Mouse (Mus musculus): ENCODE measurements at regions not wholly inside any gene's neighbourhood (a gene's known extent, or its start where the extent isn't known, plus 50 kb on each side); places are given as distances from the start of the nearest gene placed in this dataset.

DNA sequence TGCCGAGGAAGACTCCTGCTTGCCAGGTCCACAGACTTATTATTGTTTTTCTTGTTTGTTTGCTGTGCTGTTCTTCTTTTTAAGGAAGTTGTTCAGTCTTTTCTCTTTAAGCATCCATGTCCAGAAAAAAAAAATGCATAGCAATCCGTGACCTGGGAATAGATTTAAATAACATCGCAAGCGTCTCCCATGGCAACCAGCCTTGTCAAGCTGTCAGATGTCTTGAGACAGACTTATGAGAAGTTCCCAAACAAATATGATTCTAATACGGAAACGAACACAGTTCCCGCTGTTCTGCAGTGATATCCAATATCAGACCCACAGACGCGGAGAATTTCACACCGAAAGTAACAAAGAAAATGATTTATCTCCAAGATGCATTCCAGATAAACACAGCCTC is 547.4 kb downstream of the Etnk1 start:
- Histone ChIP-seq H3K4me1 (replicated peaks; ENCODE audit: control insufficient read depth, insufficient read depth, low read length) (no peaks in the 10 kb centered on the region), H3K4me2 (replicated peaks) (no peak overlapping the region), H3K27me3 (ENCODE audit: control insufficient read depth, insufficient read depth, low read length) (no peaks in the 10 kb centered on the region), H3K27ac (no peak overlapping the region), H3K4me3 (replicated peaks; ENCODE audit: low read length) (no peak overlapping the region), H3K9ac (no peak overlapping the region), H3K36me3 (replicated peaks; ENCODE audit: control insufficient read depth, insufficient read depth) (no peaks in the 10 kb centered on the region), H3K9me3 (ENCODE audit: control insufficient read depth, low read length) (no peaks in the 10 kb centered on the region)
- DNase-seq (ENCODE audit: low spot score) (no peak), ATAC-seq (ENCODE audit: low FRiP score) (no peak)
- 49% methylated on average over 10 of the region's 10 CpGs for WGBS

DNA sequence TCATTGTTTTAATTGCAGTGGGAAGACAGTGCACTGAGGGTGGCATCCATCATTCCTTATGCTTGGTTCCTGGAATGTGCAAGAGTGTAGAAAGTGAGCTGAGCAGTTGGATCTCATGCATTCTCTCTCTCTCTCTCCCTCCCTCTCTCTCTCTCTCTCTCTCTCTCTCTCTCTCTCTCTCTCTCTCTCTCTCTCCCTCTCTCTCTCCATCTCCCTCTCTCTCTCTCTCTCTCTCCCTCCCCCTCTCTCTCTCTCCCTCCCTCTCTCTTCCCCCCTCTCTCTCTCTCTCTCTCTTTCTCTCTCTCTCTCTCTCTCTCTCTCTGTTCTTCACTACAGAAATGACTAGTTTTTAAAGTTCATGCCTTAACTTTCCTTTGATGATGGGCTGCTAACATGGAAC is 583.1 kb downstream of the Etnk1 start:
- Histone ChIP-seq H3K4me2 (replicated peaks) (no peak overlapping the region), H3K27ac (no peak overlapping the region), H3K4me1 (replicated peaks; ENCODE audit: control insufficient read depth, insufficient read depth, low read length) (no peaks in the 10 kb centered on the region), H3K4me3 (replicated peaks; ENCODE audit: low read length) (no peak overlapping the region), H3K36me3 (replicated peaks; ENCODE audit: control insufficient read depth, insufficient read depth) (no peaks in the 10 kb centered on the region), H3K27me3 (ENCODE audit: control insufficient read depth, insufficient read depth, low read length) (no peaks in the 10 kb centered on the region), H3K9ac (no peak overlapping the region), H3K9me3 (ENCODE audit: control insufficient read depth, low read length) (no peaks in the 10 kb centered on the region)
- DNase-seq (ENCODE audit: low spot score): no peak
- no peak for ATAC-seq (ENCODE audit: low FRiP score)

DNA sequence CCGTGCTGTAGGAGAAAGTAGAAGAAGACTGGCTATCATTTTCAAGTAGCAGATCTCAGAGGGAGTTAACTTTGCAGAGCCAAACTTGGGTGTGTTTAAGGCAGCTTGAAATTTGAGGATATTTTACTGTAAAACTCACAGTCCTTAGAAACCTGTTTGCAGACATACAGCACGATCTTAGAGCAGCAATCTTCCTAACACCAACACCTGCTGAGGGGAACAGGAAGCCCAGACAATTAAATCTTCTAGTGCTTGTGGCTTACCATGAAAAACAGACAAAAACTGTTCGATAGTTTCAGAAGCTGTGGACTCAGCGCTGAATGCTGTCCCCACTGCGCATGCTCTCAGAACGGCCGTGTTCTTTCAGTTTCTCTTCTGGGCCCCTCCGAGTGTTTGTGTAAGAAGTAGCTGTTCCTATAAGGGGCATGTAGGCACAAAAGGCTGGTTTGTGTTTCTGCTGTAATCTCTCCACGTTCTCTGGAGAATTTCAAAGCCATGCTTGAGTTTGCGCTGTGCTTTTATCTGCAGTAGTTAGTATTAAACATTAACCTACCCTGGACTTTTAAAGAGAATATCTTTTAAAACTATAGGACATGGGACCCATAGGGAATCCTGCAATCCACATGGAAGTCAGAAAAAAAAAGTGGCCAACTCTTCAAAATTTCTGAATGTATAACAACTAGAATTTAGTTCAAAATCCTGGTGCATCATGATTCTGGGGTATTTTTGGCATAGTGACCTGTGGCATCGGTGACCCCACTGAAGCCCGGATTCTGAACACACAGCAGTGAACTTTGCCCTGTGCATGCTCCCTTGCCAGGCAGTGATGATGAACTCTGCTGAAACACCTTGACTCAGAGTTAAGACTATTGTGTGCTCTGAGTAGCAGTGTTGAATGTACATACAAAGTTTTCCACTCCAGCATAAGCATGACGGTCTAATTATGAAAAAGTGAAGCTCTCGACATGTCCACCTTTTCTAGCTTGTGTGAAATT is 584.4 kb downstream of the Etnk1 start:
- H3K9me3 ChIP-seq (ENCODE audit: control insufficient read depth, low read length): no peaks in the 10 kb centered on the region
- DNase-seq (ENCODE audit: low spot score) (no peak), ATAC-seq (ENCODE audit: low FRiP score) (no peak)
- no peak overlapping the region for H3K27ac ChIP-seq
- no peak overlapping the region for H3K9ac ChIP-seq
- H3K27me3 ChIP-seq (ENCODE audit: control insufficient read depth, insufficient read depth, low read length): no peaks in the 10 kb centered on the region
- H3K4me2 ChIP-seq (replicated peaks): no peak overlapping the region
- H3K4me1 ChIP-seq (replicated peaks; ENCODE audit: control insufficient read depth, insufficient read depth, low read length): no peaks in the 10 kb centered on the region
- no peak overlapping the region for H3K4me3 ChIP-seq (replicated peaks; ENCODE audit: low read length)
- WGBS: 82% methylated on average over 14 of the region's 14 CpGs
- no peaks in the 10 kb centered on the region for H3K36me3 ChIP-seq (replicated peaks; ENCODE audit: control insufficient read depth, insufficient read depth)

DNA sequence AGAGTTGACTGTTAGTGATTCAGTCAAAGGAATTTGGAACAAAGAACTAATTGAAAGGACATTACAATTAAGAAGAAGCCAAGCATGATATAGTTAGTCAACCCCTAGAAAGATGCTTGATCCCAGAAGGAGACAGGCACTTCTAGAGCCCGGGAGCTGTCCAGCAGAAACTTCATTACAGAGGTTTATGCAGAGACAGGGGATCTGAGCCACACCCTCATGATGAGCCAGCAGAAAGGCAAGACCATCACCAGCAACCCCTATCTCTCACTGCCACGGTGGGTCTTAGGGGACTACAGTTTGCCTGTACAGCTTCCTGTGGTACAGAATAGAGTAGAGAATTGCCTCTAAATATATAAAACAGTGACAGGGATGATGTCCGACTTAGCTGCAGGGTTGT is 590.4 kb downstream of the Etnk1 start:
- H3K9me3 ChIP-seq (ENCODE audit: control insufficient read depth, low read length): no peaks in the 10 kb centered on the region
- no peaks in the 10 kb centered on the region for H3K27me3 ChIP-seq (ENCODE audit: control insufficient read depth, insufficient read depth, low read length)
- H3K36me3 ChIP-seq (replicated peaks; ENCODE audit: control insufficient read depth, insufficient read depth): no peaks in the 10 kb centered on the region
- ATAC-seq (ENCODE audit: low FRiP score): no peak
- no peak overlapping the region for H3K27ac ChIP-seq
- H3K4me3 ChIP-seq (replicated peaks; ENCODE audit: low read length): no peak overlapping the region
- DNase-seq (ENCODE audit: low spot score): no peak
- no peak overlapping the region for H3K4me2 ChIP-seq (replicated peaks)
- no peak overlapping the region for H3K9ac ChIP-seq
- H3K4me1 ChIP-seq (replicated peaks; ENCODE audit: control insufficient read depth, insufficient read depth, low read length): no peaks in the 10 kb centered on the region
- 79% methylated on average over 3 of the region's 3 CpGs for WGBS

DNA sequence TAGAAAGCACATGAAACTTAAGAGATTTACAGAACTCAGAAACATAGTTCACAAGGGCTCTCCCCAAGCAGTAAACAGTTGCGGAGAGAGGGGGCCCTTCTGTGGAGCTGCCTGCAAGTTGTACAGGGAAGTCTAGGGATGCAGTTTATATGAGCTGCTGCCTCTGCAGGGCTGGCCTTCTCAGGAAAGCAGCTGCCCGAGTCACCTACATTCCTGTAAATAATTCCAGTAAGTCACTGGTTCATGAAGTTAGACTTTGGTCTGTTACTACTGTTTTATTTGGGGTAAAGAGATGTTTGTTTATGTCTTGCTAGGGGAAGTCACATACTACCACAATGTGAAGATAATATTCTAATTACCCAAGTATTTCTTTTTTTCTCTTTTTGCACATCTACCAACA is 601.1 kb downstream of the Etnk1 start:
- H3K4me2 ChIP-seq (replicated peaks): no peak overlapping the region
- no peak for ATAC-seq (ENCODE audit: low FRiP score)
- no peak for DNase-seq (ENCODE audit: low spot score)
- no peak overlapping the region for H3K9ac ChIP-seq
- H3K27me3 ChIP-seq (ENCODE audit: control insufficient read depth, insufficient read depth, low read length): no peaks in the 10 kb centered on the region
- peaks cover 12% of the 10 kb centered on the region for H3K9me3 ChIP-seq (ENCODE audit: control insufficient read depth, low read length)
- H3K4me3 ChIP-seq (replicated peaks; ENCODE audit: low read length): no peak overlapping the region
- H3K36me3 ChIP-seq (replicated peaks; ENCODE audit: control insufficient read depth, insufficient read depth): no peaks in the 10 kb centered on the region
- no peaks in the 10 kb centered on the region for H3K4me1 ChIP-seq (replicated peaks; ENCODE audit: control insufficient read depth, insufficient read depth, low read length)
- no peak overlapping the region for H3K27ac ChIP-seq
- WGBS: 87% methylated on average over 2 of the region's 2 CpGs
